ENCODE assay signal across 30 mouse cellular contexts in the genomic region with DNA sequence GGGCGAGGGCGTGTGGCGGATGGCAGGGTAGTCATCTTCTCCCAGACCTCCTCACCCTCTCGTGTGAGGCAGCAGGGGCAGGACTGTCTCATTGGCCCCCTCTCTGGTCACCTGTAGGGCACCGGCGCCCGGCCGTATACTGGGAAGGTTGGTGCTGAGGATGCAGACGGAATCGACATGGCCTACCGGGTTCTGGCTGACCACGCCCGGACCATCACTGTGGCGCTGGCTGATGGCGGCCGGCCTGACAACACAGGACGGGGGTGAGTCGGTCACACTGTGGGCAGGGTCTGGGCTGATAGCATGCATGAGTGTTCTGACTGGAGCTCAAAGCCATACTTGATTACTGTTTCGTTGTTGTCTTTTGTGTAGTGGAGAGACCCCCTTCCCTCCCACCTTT. TPM values are rescaled to one million over a fixed set of nuclear protein-coding genes. Genes with fewer than 3 reads are reported as not detected.
"Had no signal": no experiment of that assay in that cellular context is flagged by ENCODE, and none has a peak within 500 bp of the region (broad histone marks: within the 10 kb centered on the region; RNA-seq: fewer than 3 reads in every experiment).

No protein-coding gene starts in this region.

- H3K4me2 ChIP-seq: neural tube, embryonic 13.5 days; stomach, embryonic 15.5 days had no signal

- H3K27ac ChIP-seq: kidney, postnatal 0 days; layer of hippocampus, adult 2 months; liver, embryonic 14.5 days; macrophage; neural tube, embryonic 13.5 days; stomach, embryonic 15.5 days had no signal

- H3K9ac ChIP-seq: liver, embryonic 14.5 days; neural tube, embryonic 13.5 days; stomach, embryonic 15.5 days had no signal

- H3K4me3 ChIP-seq: layer of hippocampus, adult 2 months; neural tube, embryonic 13.5 days; stomach, embryonic 15.5 days had no signal

- DNase-seq: kidney, adult 2 months; kidney, postnatal 25 days; layer of hippocampus, adult 9-11 months; lung, adult 18-20 months; lung, postnatal 14 days; midbrain, embryonic 14.5 days; retina, postnatal 1 day; right cerebral cortex, postnatal 25 days; spleen, adult 18-20 months; thymus, adult 2 months; thymus, postnatal 14 days; thymus, postnatal 4 days had no signal

- H3K9me3 ChIP-seq: neural tube, embryonic 13.5 days; stomach, embryonic 15.5 days had no signal

- H3K4me1 ChIP-seq: neural tube, embryonic 13.5 days; stomach, embryonic 15.5 days had no signal

- ATAC-seq: intestine, postnatal 0 days had no signal

- H3K27me3 ChIP-seq: neural tube, embryonic 13.5 days; stomach, embryonic 15.5 days had no signal

RNA-seq across cellular contexts. Expression of gene Exosc6, which starts 13.6 kb away (rescaled TPM):
- total RNA-seq: layer of hippocampus, adult 2 months; layer of hippocampus, postnatal 25 days; left cerebral cortex, adult 18-20 months; left cerebral cortex, postnatal 25 days; midbrain, postnatal 0 days had no signal
- polyA plus RNA-seq: kidney, adult 2 months; large intestine, adult 2 months; macrophage; midbrain, embryonic 14.5 days; midbrain, postnatal 0 days; neural tube, embryonic 13.5 days; testis, adult 2 months had no signal

RNA-seq across cellular contexts. Expression of gene Clec18a, which starts 49.7 kb away (rescaled TPM):
- total RNA-seq: megakaryocyte, adult 5-6 weeks; midbrain, postnatal 0 days; neutrophil, adult 5-6 weeks had no signal
- polyA plus RNA-seq: intestine, embryonic 14.5 days; intestine, postnatal 0 days; large intestine, adult 2 months; limb, embryonic 11.5 days; liver, embryonic 14.5 days; lung, embryonic 16.5 days; macrophage; stomach, embryonic 15.5 days had no signal
